In the genomic region with DNA sequence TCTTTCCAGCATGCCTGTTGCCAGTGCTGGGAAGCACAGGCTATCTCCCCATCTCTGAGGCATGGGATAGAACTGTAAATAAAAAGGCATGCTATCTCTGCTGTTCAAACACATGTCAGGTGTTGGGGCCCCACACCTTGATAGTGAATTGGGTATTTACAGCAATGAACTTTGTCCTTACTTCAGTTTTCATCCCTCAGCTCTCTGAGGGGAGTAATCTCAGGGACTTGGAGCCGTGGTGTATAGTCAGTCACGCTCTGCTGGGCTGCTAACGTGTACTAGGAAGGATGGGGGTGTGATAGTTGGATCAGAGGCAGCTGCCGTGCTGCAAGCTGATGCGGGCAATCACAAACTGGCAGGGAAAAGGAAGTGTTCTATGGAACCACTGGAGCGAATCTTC, we compare ENCODE assay signal across 13 mouse cellular contexts.
DNase-seq lines count a peak whose midpoint lies in the region; ATAC-seq and TF ChIP-seq lines count a peak whose summit lies in the region.
"Had no signal": no experiment of that assay in that cellular context is flagged by ENCODE, and none has a peak within 500 bp of the region (broad histone marks: within the 10 kb centered on the region; RNA-seq: fewer than 3 reads in every experiment).

No protein-coding gene starts in this region.

- H3K4me3 ChIP-seq in intestine, postnatal 0 days (ENCODE audit: low read depth, low read length) = no peak overlapping the region
- no peak overlapping the region for H3K4me3 ChIP-seq in thymus, adult 2 months (ENCODE audit: control insufficient read depth, insufficient read depth, low read length)
- H3K4me3 ChIP-seq: heart, embryonic 15.5 days; hindbrain, embryonic 13.5 days; liver, embryonic 13.5 days had no signal

- no peak for TF ChIP-seq CTCF in intestine, postnatal 0 days (IDR thresholded peaks at IDR 0.05; ENCODE audit: low read depth)
- TF ChIP-seq CTCF in thymus, adult 2 months (IDR thresholded peaks at IDR 0.05; ENCODE audit: borderline replicate concordance, control insufficient read depth, extremely low read depth, insufficient read depth, low read length, poor library complexity) = no peak

- WGBS in intestine, postnatal 0 days = 29% methylated on average over 6 of the region's 6 CpGs
- WGBS in thymus, adult 2 months = 85% methylated on average over 6 of the region's 6 CpGs

- TF ChIP-seq POLR2A in thymus, adult 2 months (IDR thresholded peaks at IDR 0.05; ENCODE audit: control insufficient read depth, extremely low read depth, insufficient read depth, low read length, poor library complexity) = no peak

- H3K4me2 ChIP-seq in intestine, postnatal 0 days (replicated peaks; ENCODE audit: low read depth) = no peak overlapping the region
- H3K4me2 ChIP-seq: heart, embryonic 15.5 days; hindbrain, embryonic 13.5 days; liver, embryonic 13.5 days had no signal

- peak; percentile 3 for DNase-seq in kidney, adult 18-20 months
- no peak for DNase-seq in kidney, adult 11 months
- DNase-seq in kidney, postnatal 36 days = peak; percentile 9 to 14
- peak; percentile 11 for DNase-seq in telencephalon, adult 2 months (ENCODE audit: low read depth, low spot score)
- no peak for DNase-seq in adrenal gland, postnatal 36 days
- no peak for DNase-seq in gastrocnemius, adult 18-20 months (ENCODE audit: low spot score)
- DNase-seq in thymus, adult 2 months = no peak
- DNase-seq: adrenal gland, adult 2 months; heart, adult 18-20 months; liver, embryonic 13.5 days had no signal

- peak; percentile 92 for ATAC-seq in intestine, postnatal 0 days

- no peaks in the 10 kb centered on the region for H3K36me3 ChIP-seq in intestine, postnatal 0 days (ENCODE audit: control insufficient read depth, insufficient read depth)
- no peaks in the 10 kb centered on the region for H3K36me3 ChIP-seq in thymus, adult 2 months (ENCODE audit: control insufficient read depth, insufficient read depth, low read length)
- H3K36me3 ChIP-seq: heart, embryonic 15.5 days; hindbrain, embryonic 13.5 days; liver, embryonic 13.5 days had no signal

- no peak overlapping the region for H3K9ac ChIP-seq in intestine, postnatal 0 days (ENCODE audit: low read depth, low read length)
- H3K9ac ChIP-seq: heart, embryonic 15.5 days; hindbrain, embryonic 13.5 days; liver, embryonic 13.5 days had no signal

- no peaks in the 10 kb centered on the region for H3K27me3 ChIP-seq in intestine, postnatal 0 days (replicated peaks; ENCODE audit: control insufficient read depth, insufficient read depth, low read length)
- no peaks in the 10 kb centered on the region for H3K27me3 ChIP-seq in thymus, adult 2 months (ENCODE audit: control insufficient read depth, insufficient read depth, low read length)
- H3K27me3 ChIP-seq: heart, embryonic 15.5 days; hindbrain, embryonic 13.5 days; liver, embryonic 13.5 days had no signal

- H3K27ac ChIP-seq in intestine, postnatal 0 days (ENCODE audit: low read depth, low read length) = peak overlapping the region; percentile 90
- H3K27ac ChIP-seq in thymus, adult 2 months (ENCODE audit: control insufficient read depth, insufficient read depth, low read length) = no peak overlapping the region
- H3K27ac ChIP-seq: heart, embryonic 15.5 days; hindbrain, embryonic 13.5 days; liver, embryonic 13.5 days had no signal

- peaks cover 8% of the 10 kb centered on the region for H3K4me1 ChIP-seq in intestine, postnatal 0 days (replicated peaks; ENCODE audit: control insufficient read depth, insufficient read depth, low read length)
- no peaks in the 10 kb centered on the region for H3K4me1 ChIP-seq in thymus, adult 2 months (replicated peaks; ENCODE audit: control insufficient read depth, insufficient read depth, low read length)
- H3K4me1 ChIP-seq: heart, embryonic 15.5 days; liver, embryonic 13.5 days had no signal

- H3K9me3 ChIP-seq in intestine, postnatal 0 days (ENCODE audit: control insufficient read depth) = no peaks in the 10 kb centered on the region
- H3K9me3 ChIP-seq: heart, embryonic 15.5 days; hindbrain, embryonic 13.5 days; liver, embryonic 13.5 days had no signal

Comparison
In these comparisons a context has a peak if more than half of its experiments do, and no peak if none do; other contexts are left out.
1. DNase-seq: peak in kidney, adult 18-20 months (single experiment), kidney, postnatal 36 days (2 of 2) and telencephalon, adult 2 months (single experiment); none in kidney, adult 11 months (single experiment), adrenal gland, postnatal 36 days (0 of 2), gastrocnemius, adult 18-20 months (single experiment) and thymus, adult 2 months (single experiment).